Mouse (Mus musculus): ENCODE data around the gene Adipor2.

DNA sequence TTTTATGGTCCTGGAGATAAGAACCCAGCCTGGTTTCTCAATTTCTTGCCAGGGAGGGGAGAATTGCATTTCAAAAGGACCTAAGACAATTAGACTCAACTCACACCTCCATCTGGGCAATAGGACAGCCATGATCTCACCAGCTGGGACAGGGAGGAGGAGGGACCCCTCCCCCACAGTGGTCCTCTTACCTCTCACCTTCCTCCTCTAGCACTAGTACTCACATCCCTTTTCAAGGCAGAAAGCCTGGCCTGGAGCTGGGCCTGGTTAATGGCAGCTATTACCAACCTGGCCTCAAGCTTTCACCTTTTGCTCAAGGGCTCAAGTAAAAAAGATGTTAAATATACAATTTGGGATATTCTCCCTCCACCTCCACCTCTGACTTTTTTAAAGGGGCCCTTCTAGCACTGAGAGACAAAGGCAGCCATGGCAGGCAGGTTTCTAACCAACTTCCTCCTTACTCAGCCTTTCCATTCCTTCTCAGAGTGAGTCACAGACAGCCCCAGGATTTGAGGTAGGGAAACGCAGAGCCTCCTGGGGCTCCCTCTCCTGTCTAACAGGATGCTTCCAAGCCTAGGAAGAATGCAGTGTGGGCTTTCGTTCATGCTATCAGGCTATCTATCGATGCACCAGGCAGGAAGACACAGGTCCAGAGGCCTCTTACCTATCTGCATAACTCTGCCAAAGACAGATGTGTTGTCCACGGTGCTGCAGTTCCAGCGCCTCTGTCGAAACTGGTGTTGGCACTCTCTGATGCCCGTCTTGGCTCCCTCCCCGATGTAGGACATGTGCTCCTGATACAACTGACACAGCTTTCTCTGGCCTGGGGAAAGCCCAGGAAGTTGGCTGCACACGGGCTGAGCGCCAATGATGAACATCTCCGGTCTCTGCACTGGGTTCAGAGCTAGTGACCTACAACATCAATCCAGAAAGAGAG lies 28.4 kb upstream of the Adipor2 start:
- TF ChIP-seq POLR2A (IDR thresholded peaks at IDR 0.05; ENCODE audit: insufficient read depth, low read depth, low read length) (no peak), CTCF (IDR thresholded peaks at IDR 0.05) (no peak)

Measured in heart, adult 2 months (tissue).